Mouse (Mus musculus): ENCODE measurements at regions not wholly inside any gene's neighbourhood (a gene's known extent, or its start where the extent isn't known, plus 50 kb on each side); places are given as distances from the start of the nearest gene placed in this dataset.

- TF ChIP-seq CTCF (IDR thresholded peaks at IDR 0.05; ENCODE audit: low read depth) (no peak), EP300 (IDR thresholded peaks at IDR 0.05; ENCODE audit: low read depth) (no peak)
Observed at GRCm38 (mm10) chr2:63580489-63581139, 396.5 kb upstream of the Kcnh7 start.
